Mouse (Mus musculus) liver, embryonic 14.5 days (tissue): Measurements from ENCODE around the gene Mrpl20.

ENCODE experiments used
- CTCF ChIP-seq: IDR thresholded peaks from 2 replicates; pipeline ENCODE4 v1.5.1; 2016; ENCODE audit warnings: antibody characterized with exemption, low read depth, control low read depth
- EP300 ChIP-seq: IDR thresholded peaks from 2 replicates; pipeline ENCODE4 v1.6.1; 2016; ENCODE audit warnings: antibody characterized with exemption, low read depth

DNA sequence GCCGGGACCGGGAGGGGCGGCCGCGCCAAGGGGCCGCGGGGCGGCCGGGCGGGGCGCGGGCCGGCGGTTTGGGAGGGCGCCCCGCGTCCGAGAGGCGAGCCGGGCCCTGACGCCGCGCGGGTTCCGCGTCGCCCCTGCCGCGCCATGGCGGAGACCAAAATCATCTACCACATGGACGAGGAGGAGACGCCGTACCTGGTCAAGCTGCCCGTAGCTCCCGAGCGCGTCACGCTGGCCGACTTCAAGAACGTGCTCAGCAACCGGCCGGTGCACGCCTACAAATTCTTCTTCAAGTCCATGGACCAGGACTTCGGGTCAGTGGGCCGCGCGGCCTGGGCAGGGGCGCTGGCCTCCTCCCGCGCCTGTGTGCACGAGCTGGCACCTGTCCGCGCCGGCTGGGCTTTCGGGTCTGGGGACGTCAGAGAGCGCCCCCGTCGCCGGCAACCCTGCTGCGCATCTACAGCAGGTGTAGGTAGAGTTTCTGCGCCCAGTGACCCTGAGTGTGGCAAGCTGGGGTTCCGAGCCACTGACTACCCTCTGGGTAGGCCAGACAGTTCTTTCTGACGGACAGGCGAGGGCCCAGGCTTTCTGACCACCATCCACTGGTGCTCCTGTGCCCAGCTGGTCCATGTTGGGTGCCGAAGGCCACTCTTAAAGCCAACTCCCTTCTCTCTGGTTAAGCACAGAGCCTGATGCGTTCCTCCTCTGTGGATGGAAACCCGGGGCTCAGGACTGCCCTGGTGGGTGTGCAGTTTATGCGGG lies 45.1 kb downstream of the Mrpl20 start:
- TF ChIP-seq EP300 (no peak), CTCF (no peak; the same call in 1 of the 2 replicates)
